Mouse (Mus musculus) CH12.LX (cell line): Measurements from ENCODE around the gene Il1r2. TPM values are rescaled to one million over a fixed set of nuclear protein-coding genes. Genes with fewer than 3 reads are reported as not detected.
A peak's percentile ranks its signal among the peaks of the same experiment; 100 is the strongest.

ENCODE experiments used
- DNase-seq: peaks from one replicate; pipeline ENCODE4 v3.0.0-alpha.2; 2013; ENCODE audit errors: extremely low read depth
- H3K27ac ChIP-seq: 2 replicates; pipeline ENCODE4 v1.5.1; 2012; ENCODE audit warnings: low read depth, mild to moderate bottlenecking, control low read depth, moderate library complexity; ENCODE audit not compliant: insufficient read depth
- H3K27me3 ChIP-seq: replicated peaks from 2 replicates; pipeline ENCODE3; 2012; ENCODE audit warnings: inconsistent platforms
- H3K36me3 ChIP-seq, 2 experiments: replicated peaks in 1 of 2; 2 replicates each; pipeline versions ENCODE3 to v1.6.1; 2012; ENCODE audit warnings: inconsistent platforms in 1 of 2, low read length in 1 of 2, mild to moderate bottlenecking in 1 of 2, mixed read lengths in 1 of 2, moderate library complexity in 1 of 2; ENCODE audit not compliant: control insufficient read depth in 1 of 2, insufficient read depth in 1 of 2
- H3K4me1 ChIP-seq, 2 experiments: 2 replicates each; pipeline ENCODE4 v1.6.1; 2012; ENCODE audit warnings: inconsistent platforms in 1 of 2, moderate library complexity in 1 of 2; ENCODE audit not compliant: insufficient read depth in 2 of 2, control insufficient read depth in 1 of 2
- H3K4me2 ChIP-seq: 2 replicates; pipeline ENCODE4 v1.6.1; 2012; ENCODE audit warnings: low read depth, mild to moderate bottlenecking, control low read depth; ENCODE audit not compliant: poor library complexity, insufficient read depth, severe bottlenecking
- H3K4me3 ChIP-seq, 3 experiments: fragments of 150-350 bp in 1 of 3; sonication (generic) in 1 of 3; replicated peaks in 1 of 3; 2 replicates each; pipeline versions ENCODE3 to v1.5.1; 2011 to 2012; ENCODE audit warnings: low read depth in 2 of 3, low read length in 2 of 3, mild to moderate bottlenecking in 2 of 3, moderate library complexity in 2 of 3, control low read depth in 1 of 3, improper control_type of control experiment in 1 of 3, inconsistent platforms in 1 of 3, mixed read lengths in 1 of 3; ENCODE audit not compliant: poor library complexity in 1 of 3
- H3K79me2 ChIP-seq: replicated peaks from 2 replicates; pipeline ENCODE4 v1.6.1; 2012; ENCODE audit warnings: mild to moderate bottlenecking, moderate library complexity; ENCODE audit not compliant: control insufficient read depth, poor library complexity, insufficient read depth, severe bottlenecking; ENCODE audit errors: extremely low read depth
- H3K9ac ChIP-seq: 2 replicates; pipeline ENCODE4 v1.6.1; 2012; ENCODE audit warnings: low read depth, mild to moderate bottlenecking, control low read depth, moderate library complexity; ENCODE audit not compliant: insufficient read depth
- H3K9me3 ChIP-seq: replicated peaks from 2 replicates; pipeline ENCODE3; 2012; ENCODE audit warnings: low read length, inconsistent platforms, mixed read lengths
- BHLHE40 ChIP-seq: IDR thresholded peaks from 2 replicates; pipeline ENCODE4 v1.6.1; 2011; ENCODE audit warnings: mild to moderate bottlenecking, low read depth, low read length, improper control_type of control experiment
- CHD2 ChIP-seq: IDR thresholded peaks from 2 replicates; pipeline ENCODE4 v1.6.1; 2011; ENCODE audit warnings: low read length, improper control_type of control experiment
- CTCF ChIP-seq, 2 experiments: IDR thresholded peaks in 1 of 2; conservative IDR thresholded peaks in 1 of 2; 2 replicates each; pipeline ENCODE4 v1.5.1; 2011 to 2012; ENCODE audit warnings: low read depth in 2 of 2, low read length in 2 of 2, improper control_type of control experiment in 1 of 2, inconsistent platforms in 1 of 2, mild to moderate bottlenecking in 1 of 2, moderate library complexity in 1 of 2
- ELF1 ChIP-seq: IDR thresholded peaks from 2 replicates; pipeline ENCODE4 v1.6.1; 2014; ENCODE audit warnings: low read depth, mild to moderate bottlenecking, inconsistent platforms, low read length, improper control_type of control experiment
- EP300 ChIP-seq: IDR thresholded peaks from 2 replicates; pipeline ENCODE4 v1.6.1; 2011; ENCODE audit warnings: low read length, improper control_type of control experiment
- ETS1 ChIP-seq: conservative IDR thresholded peaks from 2 replicates; pipeline ENCODE4 v1.6.1; 2012; ENCODE audit warnings: low read depth, mild to moderate bottlenecking, inconsistent platforms, low read length, improper control_type of control experiment, moderate library complexity
- GABPA ChIP-seq: IDR thresholded peaks from 2 replicates; pipeline ENCODE4 v1.6.1; 2012; ENCODE audit warnings: low read depth, low read length, improper control_type of control experiment, inconsistent platforms; ENCODE audit not compliant: insufficient replicate concordance
- HCFC1 ChIP-seq: IDR thresholded peaks from 2 replicates; pipeline ENCODE4 v1.6.1; 2012; ENCODE audit warnings: low read depth, mild to moderate bottlenecking, inconsistent platforms, low read length, improper control_type of control experiment
- IRF4 ChIP-seq: IDR thresholded peaks from 2 replicates; pipeline ENCODE4 v1.6.1; 2014; ENCODE audit warnings: low read depth, mild to moderate bottlenecking, inconsistent platforms, low read length, improper control_type of control experiment
- MAFK ChIP-seq: IDR thresholded peaks from 2 replicates; pipeline ENCODE4 v1.6.1; 2011; ENCODE audit warnings: low read length, improper control_type of control experiment; ENCODE audit not compliant: insufficient replicate concordance
- MAX ChIP-seq: IDR thresholded peaks from 2 replicates; pipeline ENCODE4 v1.6.1; 2011; ENCODE audit warnings: low read length, improper control_type of control experiment
- MEF2A ChIP-seq: IDR thresholded peaks from 2 replicates; pipeline ENCODE4 v1.6.1; 2014; ENCODE audit warnings: low read depth, mild to moderate bottlenecking, inconsistent platforms, low read length, improper control_type of control experiment, borderline replicate concordance
- MYC ChIP-seq: IDR thresholded peaks from 2 replicates; pipeline ENCODE4 v1.6.1; 2011; ENCODE audit warnings: low read depth, mild to moderate bottlenecking, improper control_type of control experiment, low read length
- NRF1 ChIP-seq: IDR thresholded peaks from 2 replicates; pipeline ENCODE4 v1.6.1; 2014; ENCODE audit warnings: low read depth, mild to moderate bottlenecking, inconsistent platforms, low read length, improper control_type of control experiment, moderate library complexity
- PAX5 ChIP-seq: IDR thresholded peaks from 2 replicates; pipeline ENCODE4 v1.6.1; 2012; ENCODE audit warnings: low read length, inconsistent platforms, mixed read lengths
- RAD21 ChIP-seq: IDR thresholded peaks from 2 replicates; pipeline ENCODE4 v1.6.1; 2011; ENCODE audit warnings: low read depth, mild to moderate bottlenecking, low read length, improper control_type of control experiment, moderate library complexity
- RCOR1 ChIP-seq: conservative IDR thresholded peaks from 2 replicates; pipeline ENCODE4 v1.6.1; 2012; ENCODE audit warnings: low read depth, mild to moderate bottlenecking, inconsistent platforms, low read length, improper control_type of control experiment
- SIN3A ChIP-seq: IDR thresholded peaks from 2 replicates; pipeline ENCODE4 v1.6.1; 2012; ENCODE audit warnings: low read length, improper control_type of control experiment, inconsistent platforms
- SMC3 ChIP-seq: IDR thresholded peaks from 2 replicates; pipeline ENCODE4 v1.6.1; 2011; ENCODE audit warnings: low read depth, low read length, improper control_type of control experiment
- USF1 ChIP-seq: IDR thresholded peaks from 2 replicates; pipeline ENCODE4 v1.6.1; 2014; ENCODE audit warnings: low read depth, mild to moderate bottlenecking, inconsistent platforms, low read length, improper control_type of control experiment
- USF2 ChIP-seq: conservative IDR thresholded peaks from 2 replicates; pipeline ENCODE4 v1.6.1; 2011; ENCODE audit warnings: low read depth, low read length, improper control_type of control experiment
- ZC3H11A ChIP-seq: IDR thresholded peaks from 2 replicates; pipeline ENCODE4 v1.6.1; 2012; ENCODE audit warnings: low read depth, mild to moderate bottlenecking, inconsistent platforms, low read length, improper control_type of control experiment
- ZKSCAN1 ChIP-seq: IDR thresholded peaks from 2 replicates; pipeline ENCODE4 v1.6.1; 2012; ENCODE audit warnings: low read depth, inconsistent platforms, low read length, improper control_type of control experiment, borderline replicate concordance
- ZMIZ1 ChIP-seq: IDR thresholded peaks from 2 replicates; pipeline ENCODE4 v1.6.1; 2012; ENCODE audit warnings: low read depth, mild to moderate bottlenecking, inconsistent platforms, low read length, improper control_type of control experiment
- dilution Hi-C: fragments of 300-500 bp; cut with MboI; formaldehyde crosslinking; loops from 2 replicates; pipeline ENCODE4 v1.14.3; 2020; ENCODE audit warnings: low sequenced_read_pairs; ENCODE audit not compliant: extremely low pct_unique_long_range_greater_than_20kb, extremely low pct_ligation_motif_present
- in situ Hi-C: fragments of 300-500 bp; cut with MboI; formaldehyde crosslinking; loops from 3 replicates; pipeline ENCODE4 v1.14.3; 2019; ENCODE audit warnings: low sequenced_read_pairs, low pct_ligation_motif_present, low pct_unique_long_range_greater_than_20kb, mixed read lengths
- polyA plus RNA-seq: library from polyadenylated mRNA; unstranded; fragments of >175 nt; gene quantifications from 2 replicates; pipeline ENCODE4 v1.2.1, GENCODE M21; 2012; ENCODE audit warnings: low read depth; ENCODE audit not compliant: insufficient read length
- total RNA-seq, 2 experiments: library from RNA; depleted of rRNA; stranded (reverse); fragments of 300-350 nt in 1 of 2; fragments of >200 nt in 1 of 2; gene quantifications; 2 replicates each; pipeline ENCODE4 v1.2.3; 2012 to 2014

Gene Il1r2
- total and polyA plus RNA-seq, 3 experiments = 0.13 to 2.2 (median 1.1) TPM

GRCm38 (mm10) chr1:40051157-40051556, 22.7 kb upstream of the Il1r2 start:
- dilution Hi-C loops = no loop called here
- no peak overlapping the region for H3K9ac ChIP-seq
- no peaks in the 10 kb centered on the region for H3K36me3 ChIP-seq
- H3K79me2 ChIP-seq = no peaks in the 10 kb centered on the region
- H3K4me1 ChIP-seq = peaks cover 3 to 44% of the 10 kb centered on the region in 2 experiments; a peak in 2 of 4 replicates
- no peak for TF ChIP-seq SMC3
- TF ChIP-seq GABPA = no peak
- 0 out of 2 replicates have a peak, but pooled peaks have one; percentile 17 for TF ChIP-seq MAX
- TF ChIP-seq PAX5 = no peak
- no peak for TF ChIP-seq IRF4
- no peak for TF ChIP-seq RCOR1
- TF ChIP-seq USF2 = no peak
- TF ChIP-seq ZMIZ1 = no peak
- TF ChIP-seq EP300 = peak; percentile 24; the same call in 1 of the 2 replicates
- TF ChIP-seq BHLHE40 = 0 out of 2 replicates have a peak, but pooled peaks have one; percentile 18
- peak; percentile 30 for TF ChIP-seq ETS1
- no peak for TF ChIP-seq HCFC1
- DNase-seq = peak; percentile 58
- no peak overlapping the region for H3K4me3 ChIP-seq
- no peak overlapping the region for H3K4me2 ChIP-seq
- in situ Hi-C loops = no loop called here
- no peaks in the 10 kb centered on the region for H3K27me3 ChIP-seq
- no peaks in the 10 kb centered on the region for H3K9me3 ChIP-seq
- no peak overlapping the region for H3K27ac ChIP-seq

DNA sequence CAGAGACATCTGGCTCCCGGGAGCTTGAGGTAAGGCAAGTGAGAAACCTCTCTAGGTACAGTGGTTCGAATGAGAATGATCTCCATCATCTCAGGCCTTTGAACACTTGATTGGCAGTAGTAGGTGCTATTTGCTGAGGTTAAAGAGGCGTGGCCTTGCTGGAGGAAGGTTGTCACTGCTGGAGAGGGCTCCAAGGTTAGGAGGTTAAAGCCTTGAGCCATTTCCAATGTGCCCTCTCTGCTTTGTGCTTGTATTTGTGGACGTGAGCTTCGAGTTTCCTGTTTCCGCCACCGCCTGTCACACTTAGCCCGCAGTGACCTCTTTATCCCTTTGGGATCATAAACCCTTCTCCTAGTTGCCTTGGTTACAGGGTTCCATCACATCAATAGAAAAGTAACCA, 21.7 kb upstream of the Il1r2 start:
- dilution Hi-C loops = no loop called here
- Histone ChIP-seq H3K4me3 (no peak overlapping the region), H3K9me3 (no peaks in the 10 kb centered on the region), H3K9ac (no peak overlapping the region), H3K36me3 (no peaks in the 10 kb centered on the region), H3K79me2 (no peaks in the 10 kb centered on the region), H3K27ac (no peak overlapping the region), H3K4me1 (peaks cover 3 to 42% of the 10 kb centered on the region in 2 experiments; a peak in 2 of 4 replicates), H3K4me2 (no peak overlapping the region), H3K27me3 (no peaks in the 10 kb centered on the region)
- in situ Hi-C loops = no loop called here
- TF ChIP-seq ZC3H11A (no peak), USF1 (no peak), ELF1 (no peak), RAD21 (no peak), MEF2A (no peak), BHLHE40 (no peak), CHD2 (no peak), CTCF (conservative IDR thresholded peaks at IDR 0.05 in 1 of 2, IDR thresholded peaks at IDR 0.05 in 1 of 2; ENCODE audit: low read depth in 2 of 2, low read length in 2 of 2) (no peak), ZMIZ1 (no peak), IRF4 (no peak), USF2 (no peak), EP300 (no peak), SMC3 (no peak), MAFK (no peak), SIN3A (no peak), MYC (no peak), NRF1 (no peak), ZKSCAN1 (no peak), ETS1 (no peak)
- DNase-seq = no peak
